Mouse (Mus musculus): ENCODE results near the gene Ccser1.

DNA sequence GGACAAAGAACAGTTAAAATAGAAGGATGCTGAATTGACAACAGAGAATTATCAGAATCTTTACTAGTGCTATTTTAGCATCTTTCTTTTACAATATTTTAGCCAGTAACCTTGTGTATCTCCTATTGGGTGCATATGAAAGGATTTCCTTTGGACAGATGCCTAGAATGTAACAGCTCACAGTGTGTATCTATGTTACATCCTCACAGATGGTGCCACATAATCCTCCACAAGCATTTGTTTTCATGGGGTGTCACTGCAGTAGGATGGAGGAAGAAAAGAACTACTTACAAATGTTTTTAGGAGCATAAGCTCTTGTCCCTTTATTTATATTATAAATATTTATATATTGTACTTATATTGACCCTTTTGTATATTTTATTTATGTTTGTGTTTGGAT, 360.6 kb downstream of the Ccser1 start:
- TF ChIP-seq POLR2A (IDR thresholded peaks at IDR 0.05; ENCODE audit: insufficient read depth, low read depth, low read length) (no peak), CTCF (IDR thresholded peaks at IDR 0.05; ENCODE audit: insufficient read depth, low read depth, low read length) (no peak)
